Mouse (Mus musculus): ENCODE results near the gene Hapln2.

Hapln2 gene

GRCm38 (mm10) chr3:87981894-87982835, 45.2 kb downstream of the Hapln2 start:
- no peak for DNase-seq (ENCODE audit: low spot score)

DNA sequence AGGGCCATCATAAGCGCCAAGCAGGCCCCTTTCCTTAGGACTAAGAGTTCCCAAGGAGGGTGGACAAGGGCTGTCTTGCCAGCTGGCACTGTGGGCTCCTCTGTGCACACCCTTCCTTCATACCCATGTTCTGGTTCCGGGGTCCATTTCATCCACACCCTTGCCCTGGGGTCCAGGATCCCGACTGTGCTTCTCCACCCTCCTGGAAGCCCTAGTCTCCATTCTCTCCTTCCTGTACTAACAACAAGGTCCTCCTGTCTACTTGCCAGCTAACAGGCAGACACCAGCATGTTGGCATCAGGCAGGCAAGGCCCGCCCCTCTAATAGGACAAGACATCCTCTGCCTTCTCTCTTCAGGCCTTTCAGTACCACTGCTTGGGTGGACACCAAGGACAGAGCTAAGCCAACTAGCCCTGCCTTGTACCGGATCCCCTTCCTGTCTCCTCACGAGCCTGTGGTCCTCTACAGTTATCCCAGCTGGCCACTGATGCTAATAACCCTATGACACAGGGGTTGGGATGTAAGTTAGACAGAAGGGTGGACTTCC, 46.1 kb downstream of the Hapln2 start:
- no peak for DNase-seq (ENCODE audit: low spot score)

DNA sequence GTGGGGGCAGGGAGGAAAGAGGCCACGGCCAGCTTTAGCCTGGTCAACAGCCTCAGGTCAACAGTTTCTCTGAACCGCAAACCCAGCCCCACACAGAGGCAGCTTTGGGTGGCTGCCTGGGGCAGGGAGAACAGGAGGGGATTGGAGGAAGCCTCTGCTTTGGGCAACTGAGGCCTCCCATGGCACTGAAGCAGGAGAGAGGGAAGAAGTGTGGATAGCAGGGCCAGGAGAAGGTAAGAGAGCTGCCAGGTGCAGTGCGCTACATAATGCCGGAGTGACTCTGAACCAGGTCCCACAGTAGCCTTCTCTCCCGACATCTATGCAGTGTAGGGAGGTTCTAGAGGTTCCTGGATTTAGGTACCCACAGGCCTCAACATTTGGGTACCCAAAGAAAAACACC, 46.7 kb downstream of the Hapln2 start:
- DNase-seq (ENCODE audit: low spot score), result no peak

DNA sequence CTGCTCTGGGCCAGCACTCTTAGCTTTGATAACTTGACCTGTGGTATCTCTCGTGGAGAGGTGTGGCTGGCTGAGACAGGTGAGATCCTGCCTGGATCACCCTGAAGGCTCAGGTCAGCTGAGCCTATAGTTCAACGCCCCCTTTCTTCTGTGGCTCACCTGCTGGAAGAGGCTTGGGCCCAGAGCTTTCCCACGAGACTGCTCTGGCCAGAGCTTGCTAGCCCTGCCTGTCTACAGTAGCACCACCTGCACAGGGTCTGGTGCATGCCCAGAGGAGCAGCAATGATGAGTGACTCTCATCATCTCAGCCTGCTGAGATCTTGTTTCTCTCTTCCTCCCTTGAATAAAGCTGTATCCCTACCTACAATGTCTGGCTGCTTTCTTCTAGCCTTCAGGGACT, 47.3 kb downstream of the Hapln2 start:
- DNase-seq (ENCODE audit: low spot score), result no peak

DNA sequence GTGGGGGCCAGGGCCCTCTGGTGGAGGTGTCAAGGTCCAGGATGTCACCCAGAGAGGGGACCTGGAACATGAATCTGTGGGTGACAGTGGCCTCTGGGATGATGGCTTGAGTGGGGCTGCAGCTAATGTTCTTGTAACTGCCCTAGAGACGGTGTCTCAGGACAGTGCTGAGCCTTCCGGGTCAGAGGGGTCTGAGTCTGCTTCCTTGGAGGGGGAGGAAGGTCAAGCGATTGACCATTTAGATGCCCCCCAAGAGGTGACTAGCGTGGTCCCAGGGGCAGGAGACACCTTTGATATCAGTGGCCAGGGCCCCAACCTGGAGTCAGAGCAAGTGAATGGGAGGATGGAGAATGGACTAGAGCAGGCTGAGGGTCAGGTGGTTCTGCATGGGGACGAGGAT, 47.9 kb downstream of the Hapln2 start:
- DNase-seq (ENCODE audit: low spot score), result no peak

DNA sequence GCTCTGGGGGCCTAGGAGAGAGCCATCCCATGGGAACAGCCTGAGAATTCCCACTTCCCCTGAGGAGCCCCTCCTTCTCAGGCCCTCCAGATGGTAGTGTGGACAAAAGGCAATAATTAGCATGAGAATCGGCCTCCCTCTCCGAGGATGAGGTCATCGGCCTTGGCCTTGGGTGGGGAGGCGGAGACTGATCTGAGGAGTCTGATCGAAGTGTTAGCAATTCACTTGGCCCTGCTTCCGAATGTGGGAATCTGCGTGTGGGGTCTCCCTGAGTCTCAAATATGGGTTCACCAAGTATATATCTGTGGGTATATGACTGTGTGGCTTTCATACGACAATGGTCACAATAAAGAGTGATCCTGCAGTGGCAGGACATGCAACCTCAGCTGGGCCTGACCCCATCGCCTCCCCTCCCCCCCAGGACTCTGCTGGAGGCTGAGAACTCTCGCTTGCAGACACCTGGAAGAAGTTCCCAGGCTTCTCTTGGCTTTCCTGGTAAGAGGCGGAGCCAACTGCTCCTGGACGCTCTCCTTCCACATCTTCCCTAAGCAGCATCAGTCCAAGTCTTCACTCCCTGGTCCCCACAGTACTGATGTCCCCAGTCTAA, 52.9 kb downstream of the Hapln2 start:
- DNase-seq (ENCODE audit: low spot score), result peak; percentile 84

GRCm38 (mm10) chr3:87973593-87974380, 53.6 kb downstream of the Hapln2 start:
- DNase-seq (ENCODE audit: low spot score), result no peak

DNA sequence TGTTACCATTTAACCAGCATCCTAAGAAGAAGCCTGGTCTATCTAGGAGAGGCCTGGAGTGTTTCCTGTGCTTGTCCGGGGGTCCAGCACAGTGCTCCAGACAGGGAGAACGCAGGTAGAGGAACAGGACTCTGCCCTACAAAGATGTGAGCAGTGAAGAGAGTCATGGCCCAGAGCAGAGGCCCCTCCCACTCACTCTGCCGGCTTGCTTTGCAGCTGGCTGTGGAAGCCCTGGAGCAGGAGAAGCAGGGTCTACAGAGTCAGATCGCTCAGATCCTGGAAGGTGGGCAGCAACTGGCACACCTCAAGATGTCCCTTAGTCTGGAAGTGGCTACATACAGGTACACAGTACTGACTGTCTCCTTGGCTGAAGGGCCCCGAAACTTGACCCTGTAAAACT, 54.6 kb downstream of the Hapln2 start:
- no peak for DNase-seq (ENCODE audit: low spot score)

GRCm38 (mm10) chr3:87972203-87972664, 55.1 kb downstream of the Hapln2 start:
- no peak for DNase-seq (ENCODE audit: low spot score)

Measured in retina, embryonic 14.5 days (tissue).